Mouse (Mus musculus) inflammation-experienced regulatory T-cells, adult 6 months (primary cell): Measurements from ENCODE around the gene Slc17a1. TPM values are rescaled to one million over a fixed set of nuclear protein-coding genes. Genes with fewer than 3 reads are reported as not detected.

Experiments used
- ATAC-seq: one replicate; pipeline ENCODE4 v1.8.0; 2017
- polyA plus RNA-seq, 3 experiments: library from polyadenylated mRNA; unstranded; fragments of 100-300 nt; shearing (Covaris generic); gene quantifications; one replicate each; pipeline ENCODE4 v1.2.1; 2017

Slc17a1 gene
- polyA plus RNA-seq, 3 experiments from 2014 or later = not detected

GRCm38 (mm10) chr13:23892592-23893268, 25.2 kb downstream of the Slc17a1 start:
- no peak for ATAC-seq

GRCm38 (mm10) chr13:23893269-23893593, 25.7 kb downstream of the Slc17a1 start:
- no peak for ATAC-seq

GRCm38 (mm10) chr13:23898242-23898641, 30.7 kb downstream of the Slc17a1 start:
- no peak for ATAC-seq

- no peak for ATAC-seq
Measured at GRCm38 (mm10) chr13:23906906-23907305, 39.4 kb downstream of the Slc17a1 start.

- ATAC-seq = no peak
Measured at GRCm38 (mm10) chr13:23910121-23910520, 42.6 kb downstream of the Slc17a1 start.

- ATAC-seq = no peak
Measured at GRCm38 (mm10) chr13:23911335-23911734, 43.8 kb downstream of the Slc17a1 start.

GRCm38 (mm10) chr13:23913791-23914306, 46.3 kb downstream of the Slc17a1 start:
- no peak for ATAC-seq

- ATAC-seq = no peak
Measured at GRCm38 (mm10) chr13:23914376-23915167, 47.0 kb downstream of the Slc17a1 start, which contains the start of gene Slc17a4. TSS of gene Slc17a4 (minus strand) at chr13:23915009.

GRCm38 (mm10) chr13:23916132-23916531, 48.6 kb downstream of the Slc17a1 start:
- no peak for ATAC-seq

- ATAC-seq = no peak
Measured at GRCm38 (mm10) chr13:23917674-23918073, 50.1 kb downstream of the Slc17a1 start.

GRCm38 (mm10) chr13:23925792-23926191, 58.2 kb downstream of the Slc17a1 start:
- ATAC-seq = no peak

- ATAC-seq = no peak
Measured at GRCm38 (mm10) chr13:23928637-23929036, 61.1 kb downstream of the Slc17a1 start.

GRCm38 (mm10) chr13:23930461-23930860, 62.9 kb downstream of the Slc17a1 start:
- no peak for ATAC-seq

- no peak for ATAC-seq
Measured at GRCm38 (mm10) chr13:23930904-23931303, 63.4 kb downstream of the Slc17a1 start.

GRCm38 (mm10) chr13:23933421-23934210, 66.1 kb downstream of the Slc17a1 start, which contains the start of gene Hist1h2ba:
TSS of gene Hist1h2ba (minus strand) at chr13:23934156.
- ATAC-seq = no peak

GRCm38 (mm10) chr13:23934211-23934520, 66.6 kb downstream of the Slc17a1 start, which contains the start of gene Hist1h2aa:
TSS of gene Hist1h2aa (plus strand) at chr13:23934462.
- no peak for ATAC-seq

- no peak for ATAC-seq
Measured at GRCm38 (mm10) chr13:23938699-23939098, 71.1 kb downstream of the Slc17a1 start.

GRCm38 (mm10) chr13:23940291-23940690, 72.7 kb downstream of the Slc17a1 start:
- no peak for ATAC-seq

- ATAC-seq = no peak
Measured at GRCm38 (mm10) chr13:23942861-23943260, 75.3 kb downstream of the Slc17a1 start.
